Mouse (Mus musculus) midbrain, embryonic 10.5 days (tissue): ENCODE measurements around the gene Tmem140. TPM values are rescaled to one million over a fixed set of nuclear protein-coding genes. Genes with fewer than 3 reads are reported as not detected.

ENCODE experiments used
- DNase-seq: peaks from one replicate; pipeline ENCODE4 v3.0.0-alpha.2; 2017; ENCODE audit warnings: low spot score
- H3K27ac ChIP-seq: fragments of 300-500 bp; sonication (generic); replicated peaks from 2 replicates; pipeline ENCODE4 v1.5.1; 2016; ENCODE audit warnings: mild to moderate bottlenecking
- H3K27me3 ChIP-seq: fragments of 300-500 bp; sonication (generic); 2 replicates; pipeline ENCODE4 v1.6.1; 2016; ENCODE audit warnings: low read depth, mild to moderate bottlenecking; ENCODE audit not compliant: poor library complexity, severe bottlenecking
- H3K36me3 ChIP-seq: fragments of 300-500 bp; sonication (generic); 2 replicates; pipeline ENCODE4 v1.6.1; 2016; ENCODE audit warnings: mild to moderate bottlenecking, moderate library complexity
- H3K4me1 ChIP-seq: fragments of 300-500 bp; sonication (generic); 2 replicates; pipeline ENCODE4 v1.6.1; 2016
- H3K4me3 ChIP-seq: fragments of 300-500 bp; sonication (generic); 2 replicates; pipeline ENCODE4 v1.5.1; 2016; ENCODE audit warnings: mild to moderate bottlenecking, moderate library complexity
- H3K9me3 ChIP-seq: fragments of 300-500 bp; sonication (generic); replicated peaks from 2 replicates; pipeline ENCODE4 v1.6.1; 2016; ENCODE audit warnings: mild to moderate bottlenecking
- whole genome bisulfite sequencing: fragments of 180-500 bp; shearing (Covaris S2); methylation state at CpG from one replicate; pipeline ENCODE4 v1.1.7; 2016; 5-methylcytosine and 5-hydroxymethylcytosine counted together
- polyA plus RNA-seq: library from polyadenylated mRNA; unstranded; fragments of >200 nt; fragmentation: Nextera tagmentation; extraction: Ambion mirVana; gene quantifications from 2 replicates; pipeline ENCODE4 v1.2.1, GENCODE M21; 2016

Gene Tmem140
- polyA plus RNA-seq, 1 experiment from 2014 or later: 1.9 TPM

GRCm38 (mm10) chr6:34868507-34869217, 5.7 kb downstream of the Tmem140 start:
- WGBS: 89% methylated on average over 20 of the region's 20 CpGs
- H3K4me3 ChIP-seq: no peak overlapping the region
- no peaks in the 10 kb centered on the region for H3K27me3 ChIP-seq
- peak; percentile 9 for DNase-seq
- no peak overlapping the region for H3K27ac ChIP-seq
- H3K4me1 ChIP-seq: peaks cover 18% of the 10 kb centered on the region
- no peaks in the 10 kb centered on the region for H3K9me3 ChIP-seq
- H3K36me3 ChIP-seq: peaks cover 6% of the 10 kb centered on the region

- no peaks in the 10 kb centered on the region for H3K9me3 ChIP-seq
- no peak overlapping the region for H3K4me3 ChIP-seq
- DNase-seq: peak; percentile 9
- no peaks in the 10 kb centered on the region for H3K27me3 ChIP-seq
- peaks cover 18% of the 10 kb centered on the region for H3K4me1 ChIP-seq
- H3K36me3 ChIP-seq: peaks cover 9% of the 10 kb centered on the region
- H3K27ac ChIP-seq: peak overlapping the region; percentile 55
- WGBS: 86% methylated on average over 13 of the region's 13 CpGs
Observed at GRCm38 (mm10) chr6:34869225-34869915, 6.4 kb downstream of the Tmem140 start.

GRCm38 (mm10) chr6:34870136-34870535, 7.2 kb downstream of the Tmem140 start:
- H3K27ac ChIP-seq: peak overlapping the region; percentile 55
- peak; percentile 11 for DNase-seq

GRCm38 (mm10) chr6:34870724-34871123, 7.8 kb downstream of the Tmem140 start:
- Histone ChIP-seq H3K27me3 (no peaks in the 10 kb centered on the region), H3K9me3 (no peaks in the 10 kb centered on the region), H3K4me1 (peaks cover 21% of the 10 kb centered on the region), H3K27ac (no peak overlapping the region), H3K4me3 (no peak overlapping the region), H3K36me3 (peaks cover 15% of the 10 kb centered on the region)
- peak; percentile 9 for DNase-seq
- WGBS: 83% methylated on average over 5 of the region's 5 CpGs

More at GRCm38 (mm10) chr6:34870136-34870535, 7.2 kb downstream of the Tmem140 start:
- H3K36me3 ChIP-seq: peaks cover 10% of the 10 kb centered on the region
- H3K4me1 ChIP-seq: peaks cover 18% of the 10 kb centered on the region
- H3K4me3 ChIP-seq: no peak overlapping the region
- no peaks in the 10 kb centered on the region for H3K9me3 ChIP-seq
- WGBS: 87% methylated on average over 5 of the region's 5 CpGs
- no peaks in the 10 kb centered on the region for H3K27me3 ChIP-seq

- peak; percentile 10 for DNase-seq
- 92% methylated on average over 7 of the region's 7 CpGs for WGBS
- peaks cover 26% of the 10 kb centered on the region for H3K4me1 ChIP-seq
- H3K4me3 ChIP-seq: no peak overlapping the region
- H3K27me3 ChIP-seq: no peaks in the 10 kb centered on the region
- no peaks in the 10 kb centered on the region for H3K9me3 ChIP-seq
- H3K27ac ChIP-seq: no peak overlapping the region
- peaks cover 22% of the 10 kb centered on the region for H3K36me3 ChIP-seq
Observed at GRCm38 (mm10) chr6:34871929-34872328, 9.0 kb downstream of the Tmem140 start.

- DNase-seq: peak; percentile 11
- Histone ChIP-seq H3K4me3 (no peak overlapping the region), H3K27ac (no peak overlapping the region), H3K4me1 (peaks cover 28% of the 10 kb centered on the region), H3K9me3 (no peaks in the 10 kb centered on the region), H3K27me3 (no peaks in the 10 kb centered on the region), H3K36me3 (peaks cover 22% of the 10 kb centered on the region)
- WGBS: 85% methylated on average over 10 of the region's 10 CpGs
Observed at GRCm38 (mm10) chr6:34872871-34873270, 9.9 kb downstream of the Tmem140 start.

GRCm38 (mm10) chr6:34874101-34874921, 11.4 kb downstream of the Tmem140 start:
- DNase-seq: peak; percentile 11
- H3K27me3 ChIP-seq: no peaks in the 10 kb centered on the region
- 78% methylated on average over 21 of the region's 21 CpGs for WGBS
- no peaks in the 10 kb centered on the region for H3K9me3 ChIP-seq
- H3K36me3 ChIP-seq: peaks cover 26% of the 10 kb centered on the region
- no peak overlapping the region for H3K4me3 ChIP-seq
- H3K4me1 ChIP-seq: peaks cover 38% of the 10 kb centered on the region
- H3K27ac ChIP-seq: 0 out of 2 replicates have a peak overlapping the region, but pooled peaks have one; percentile 2

- H3K36me3 ChIP-seq: peaks cover 36% of the 10 kb centered on the region
- no peak overlapping the region for H3K4me3 ChIP-seq
- WGBS: 89% methylated on average over 15 of the region's 15 CpGs
- DNase-seq: peak; percentile 10
- no peaks in the 10 kb centered on the region for H3K9me3 ChIP-seq
- no peaks in the 10 kb centered on the region for H3K27me3 ChIP-seq
- H3K4me1 ChIP-seq: peaks cover 36% of the 10 kb centered on the region
- peak overlapping the region; percentile 2; the same call in 1 of the 2 replicates for H3K27ac ChIP-seq
Observed at GRCm38 (mm10) chr6:34875268-34875761, 12.4 kb downstream of the Tmem140 start.

GRCm38 (mm10) chr6:34875966-34876834, 13.3 kb downstream of the Tmem140 start:
- Histone ChIP-seq H3K27ac (peak overlapping the region; percentile 89), H3K36me3 (peaks cover 45% of the 10 kb centered on the region), H3K4me3 (peak overlapping the region; percentile 62), H3K9me3 (no peaks in the 10 kb centered on the region), H3K4me1 (peaks cover 32% of the 10 kb centered on the region), H3K27me3 (no peaks in the 10 kb centered on the region)
- DNase-seq: no peak
- 60% methylated on average over 12 of the region's 12 CpGs for WGBS

GRCm38 (mm10) chr6:34876835-34877156, 13.8 kb downstream of the Tmem140 start:
- Histone ChIP-seq H3K27ac (peak overlapping the region; percentile 89), H3K9me3 (no peaks in the 10 kb centered on the region), H3K4me1 (peaks cover 32% of the 10 kb centered on the region), H3K36me3 (peaks cover 49% of the 10 kb centered on the region), H3K27me3 (no peaks in the 10 kb centered on the region), H3K4me3 (peak overlapping the region; percentile 62)
- DNase-seq: no peak
- 60% methylated on average over 2 of the region's 2 CpGs for WGBS

- H3K36me3 ChIP-seq: peaks cover 58% of the 10 kb centered on the region
- no peaks in the 10 kb centered on the region for H3K9me3 ChIP-seq
- peak within 1 kb of the TSS; percentile 62 for H3K4me3 ChIP-seq
- WGBS: under 1% methylated on average over 56 of the region's 56 CpGs
- H3K4me1 ChIP-seq: peaks cover 32% of the 10 kb centered on the region
- H3K27ac ChIP-seq: peak within 1 kb of the TSS; percentile 89
- H3K27me3 ChIP-seq: no peaks in the 10 kb centered on the region
- DNase-seq: peak; percentile 91
Observed at GRCm38 (mm10) chr6:34877509-34878321, 14.8 kb downstream of the Tmem140 start, which contains the start of gene Cyren. Gene Cyren (minus strand): TSS chr6:34878060.
